Mouse (Mus musculus): Measurements from ENCODE around the gene Gm45062.

- TF ChIP-seq GATA1 (IDR thresholded peaks at IDR 0.05; ENCODE audit: borderline replicate concordance, low read length) (no peak), FLI1 (IDR thresholded peaks at IDR 0.05; ENCODE audit: low read length) (no peak)
Measured at GRCm38 (mm10) chr6:8536944-8537343, 277.7 kb downstream of the Gm45062 start.

Measured in megakaryocyte, embryonic 14.5 days (primary cell).